Mouse (Mus musculus) E14TG2a.4 (cell line): ENCODE results near the gene Wdr26.

Experiments
- H3K27me3 ChIP-seq: 2 replicates; pipeline ENCODE4 v1.6.1; 2014; ENCODE audit warnings: low read length, control low read depth; ENCODE audit not compliant: insufficient read depth
- H3K36me3 ChIP-seq: 2 replicates; pipeline ENCODE4 v1.6.1; 2014; ENCODE audit warnings: low read length, control low read depth; ENCODE audit not compliant: insufficient read depth
- H3K4me1 ChIP-seq: replicated peaks from 2 replicates; pipeline ENCODE4 v1.6.1; 2014; ENCODE audit warnings: low read depth, low read length, control low read depth
- H3K4me3 ChIP-seq: replicated peaks from 2 replicates; pipeline ENCODE4 v1.5.1; 2014; ENCODE audit warnings: mild to moderate bottlenecking, low read length
- H3K9me3 ChIP-seq: 2 replicates; pipeline ENCODE4 v1.6.1; 2014; ENCODE audit warnings: low read length, control low read depth
- CTCF ChIP-seq: conservative IDR thresholded peaks from 2 replicates; pipeline ENCODE4 v1.5.1; 2014; ENCODE audit warnings: low read length
- NANOG ChIP-seq: IDR thresholded peaks from 2 replicates; pipeline ENCODE4 v1.6.1; 2014; ENCODE audit warnings: borderline replicate concordance, low read length, mixed read lengths
- POU5F1 ChIP-seq: IDR thresholded peaks from 2 replicates; pipeline ENCODE4 v1.6.1; 2014; ENCODE audit warnings: low read length, borderline replicate concordance

Gene Wdr26

GRCm38 (mm10) chr1:181211920-181212633, at the start of gene Wdr26:
TSS of gene Wdr26 (minus strand) at chr1:181212001.
- Histone ChIP-seq H3K36me3 (peaks cover 20% of the 10 kb centered on the region), H3K9me3 (no peaks in the 10 kb centered on the region), H3K4me1 (peaks cover 40% of the 10 kb centered on the region), H3K27me3 (no peaks in the 10 kb centered on the region), H3K4me3 (peak within 1 kb of the TSS; percentile 89)
- no peak for TF ChIP-seq CTCF
- TF ChIP-seq NANOG = no peak
- TF ChIP-seq POU5F1 = no peak

DNA sequence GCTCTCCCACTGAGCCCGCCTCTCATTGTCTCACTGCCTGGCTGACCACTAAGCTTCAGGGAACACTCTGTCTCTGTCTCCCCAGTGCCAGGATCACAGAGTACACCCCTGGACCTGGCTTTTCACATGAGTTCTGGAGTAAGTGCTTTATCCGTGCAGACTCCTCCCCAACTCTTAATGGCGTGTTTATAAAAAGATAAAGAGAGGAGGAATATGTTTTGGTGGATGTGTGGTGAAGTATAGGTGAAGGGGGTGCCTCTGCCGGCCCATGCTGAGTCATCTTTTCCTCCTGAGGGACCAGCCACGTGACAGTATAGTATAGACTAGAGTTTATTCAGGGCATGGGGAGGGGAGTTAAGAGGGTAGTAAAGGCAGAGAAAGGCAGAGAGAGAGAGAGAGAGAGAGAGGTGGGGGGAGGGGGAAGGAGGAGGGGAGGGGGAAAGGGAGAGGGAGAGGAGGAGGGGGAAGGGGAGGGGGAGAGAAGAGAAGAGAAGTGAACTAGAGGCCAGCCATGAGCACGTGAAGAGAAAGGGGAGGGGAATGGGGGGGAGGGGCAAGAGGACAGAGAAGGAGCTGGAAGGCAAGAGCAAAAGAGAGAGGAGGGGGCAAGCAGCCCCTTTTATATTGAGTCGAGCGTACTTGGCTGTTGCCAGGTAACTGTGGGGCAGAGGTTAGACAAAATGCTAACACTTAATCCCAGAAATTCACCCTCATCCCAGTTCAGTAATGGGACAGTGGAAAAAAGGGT, 49.3 kb upstream of the Wdr26 start:
- Histone ChIP-seq H3K4me3 (no peak overlapping the region), H3K9me3 (peaks cover 42% of the 10 kb centered on the region), H3K36me3 (peaks cover 5% of the 10 kb centered on the region; the same call in 1 of the 2 replicates), H3K27me3 (peaks cover 14% of the 10 kb centered on the region), H3K4me1 (peaks cover 26% of the 10 kb centered on the region)
- TF ChIP-seq POU5F1 (no peak), NANOG (no peak), CTCF (no peak)

DNA sequence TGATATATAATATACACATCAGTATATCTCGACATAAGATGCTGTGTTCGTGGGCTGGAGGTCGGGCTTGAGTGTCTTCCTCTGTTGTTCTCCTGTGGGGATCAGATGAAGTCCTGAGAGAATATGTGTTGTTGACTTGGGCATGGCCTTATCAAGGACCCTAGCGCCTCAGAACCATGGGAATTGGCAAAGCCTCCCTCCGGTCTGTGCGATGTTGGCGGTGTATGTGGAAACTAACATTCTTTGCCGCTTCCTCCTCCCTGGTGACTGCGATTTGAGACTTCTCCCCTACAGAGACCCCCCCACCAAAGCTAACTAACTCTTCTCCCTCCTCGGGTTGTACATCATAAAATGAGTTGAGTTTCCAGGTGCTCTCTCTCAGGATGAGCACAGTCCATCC, 48.6 kb upstream of the Wdr26 start:
- Histone ChIP-seq H3K4me3 (no peak overlapping the region), H3K4me1 (peaks cover 33% of the 10 kb centered on the region), H3K36me3 (peaks cover 5% of the 10 kb centered on the region; the same call in 1 of the 2 replicates), H3K27me3 (peaks cover 14% of the 10 kb centered on the region), H3K9me3 (peaks cover 42% of the 10 kb centered on the region)
- TF ChIP-seq NANOG = no peak
- no peak for TF ChIP-seq CTCF
- no peak for TF ChIP-seq POU5F1

- peaks cover 5% of the 10 kb centered on the region; the same call in 1 of the 2 replicates for H3K36me3 ChIP-seq
- peaks cover 42% of the 10 kb centered on the region for H3K9me3 ChIP-seq
- peaks cover 14% of the 10 kb centered on the region for H3K27me3 ChIP-seq
- no peak for TF ChIP-seq CTCF
- no peak for TF ChIP-seq POU5F1
- no peak for TF ChIP-seq NANOG
- H3K4me3 ChIP-seq = no peak overlapping the region
- peaks cover 38% of the 10 kb centered on the region for H3K4me1 ChIP-seq
These were observed 48.0 kb upstream of the Wdr26 start for GRCm38 (mm10) chr1:181259626-181260410.

- peaks cover 45% of the 10 kb centered on the region for H3K4me1 ChIP-seq
- peaks cover 5% of the 10 kb centered on the region; the same call in 1 of the 2 replicates for H3K36me3 ChIP-seq
- TF ChIP-seq POU5F1 (no peak), NANOG (no peak), CTCF (no peak)
- no peak overlapping the region for H3K4me3 ChIP-seq
- H3K27me3 ChIP-seq = peaks cover 14% of the 10 kb centered on the region
- peaks cover 42% of the 10 kb centered on the region for H3K9me3 ChIP-seq
These were observed 47.3 kb upstream of the Wdr26 start for GRCm38 (mm10) chr1:181259056-181259455.

GRCm38 (mm10) chr1:181258616-181259015, 46.8 kb upstream of the Wdr26 start:
- peaks cover 42% of the 10 kb centered on the region for H3K9me3 ChIP-seq
- H3K36me3 ChIP-seq = peaks cover 5% of the 10 kb centered on the region; the same call in 1 of the 2 replicates

DNA sequence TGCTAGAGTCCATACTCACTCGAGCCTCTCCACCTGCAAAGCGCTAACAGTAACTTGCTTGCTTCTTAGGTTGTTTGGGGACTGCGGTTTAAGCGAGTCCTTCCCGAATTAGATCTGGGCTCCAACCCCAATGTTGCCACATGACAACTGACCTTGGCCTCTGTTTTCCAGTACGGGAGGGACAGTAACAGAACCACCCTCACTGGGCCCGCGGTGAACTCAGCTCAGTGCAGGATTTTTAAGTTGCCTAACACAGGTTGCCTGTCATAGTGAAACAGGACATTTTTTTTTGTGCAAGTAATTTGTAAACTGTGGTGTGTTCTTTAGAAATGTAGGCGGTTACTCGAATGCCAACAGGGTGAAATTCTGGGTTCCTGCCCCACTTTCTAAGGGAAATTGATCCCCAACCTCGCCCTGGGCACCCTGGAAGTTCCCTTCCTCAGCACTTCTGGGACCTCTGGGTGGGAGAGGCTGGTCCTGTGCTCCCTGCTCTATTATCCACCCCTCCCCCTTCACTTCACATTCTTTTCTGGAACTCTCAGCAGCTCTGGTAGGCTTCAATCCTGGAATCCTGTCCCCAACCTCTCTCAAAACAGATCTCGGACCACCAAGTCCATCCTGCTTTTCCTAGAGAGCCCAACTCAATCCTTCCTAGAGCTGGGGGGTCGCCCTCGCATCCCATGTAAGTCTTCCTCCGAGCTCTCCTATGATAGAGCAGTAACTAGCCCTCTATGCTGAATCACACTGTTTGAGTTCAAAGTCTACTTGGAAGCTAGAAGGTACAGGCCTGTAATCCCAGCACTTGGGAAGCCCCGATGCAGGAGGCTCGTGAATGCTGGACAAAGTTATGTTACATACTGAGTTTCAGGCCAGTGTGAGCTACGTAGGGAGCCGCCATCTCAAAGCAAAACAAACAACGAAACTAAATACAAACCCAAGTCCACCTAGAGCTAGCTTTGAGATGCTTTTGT, 46.1 kb upstream of the Wdr26 start:
- H3K4me1 ChIP-seq = peaks cover 48% of the 10 kb centered on the region
- H3K9me3 ChIP-seq = peaks cover 37% of the 10 kb centered on the region
- TF ChIP-seq CTCF (no peak), NANOG (no peak), POU5F1 (no peak)

More at GRCm38 (mm10) chr1:181258616-181259015, 46.8 kb upstream of the Wdr26 start:
- Histone ChIP-seq H3K4me3 (no peak overlapping the region), H3K27me3 (peaks cover 14% of the 10 kb centered on the region), H3K4me1 (peaks cover 48% of the 10 kb centered on the region)
- no peak for TF ChIP-seq CTCF
- TF ChIP-seq NANOG = no peak
- no peak for TF ChIP-seq POU5F1

More for the DNA sequence above, 46.1 kb upstream of the Wdr26 start:
- H3K4me3 ChIP-seq = peak overlapping the region; percentile 72
- H3K27me3 ChIP-seq = peaks cover 14% of the 10 kb centered on the region
- H3K36me3 ChIP-seq = peaks cover 5% of the 10 kb centered on the region; the same call in 1 of the 2 replicates
